Mouse (Mus musculus): ENCODE measurements around the gene Bloc1s5.

DNA sequence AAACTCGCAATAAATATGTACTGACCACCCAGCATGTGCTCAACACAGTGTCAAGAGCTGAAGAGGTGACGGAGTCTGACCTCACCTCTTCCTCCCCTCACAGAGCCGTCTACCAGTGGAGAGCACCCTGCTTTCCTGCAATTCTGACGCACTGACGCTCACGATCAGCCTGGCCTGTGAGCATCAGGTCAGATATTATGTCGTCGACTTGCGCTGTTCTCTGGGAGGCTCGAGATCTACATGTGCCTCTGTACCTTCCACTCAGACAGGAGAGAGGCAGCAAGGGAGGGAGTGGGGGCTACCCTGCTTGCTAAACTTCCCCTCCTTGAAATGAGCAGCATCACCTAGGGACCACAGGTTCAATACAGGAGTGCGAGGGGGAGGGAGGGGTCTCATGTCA lies 3.8 kb upstream of the Bloc1s5 start:
- TF ChIP-seq GATA1 (IDR thresholded peaks at IDR 0.05; ENCODE audit: low read length) (no peak), TAL1 (IDR thresholded peaks at IDR 0.05; ENCODE audit: low read length) (no peak)

Measured in erythroblast, embryonic 14.5 days (primary cell).